Mouse (Mus musculus) left cerebral cortex, adult 6 months (tissue): Measurements from ENCODE around the gene Hs3st1. TPM values are rescaled to one million over a fixed set of nuclear protein-coding genes. Genes with fewer than 3 reads are reported as not detected.

Experiments used
- long read RNA-seq, 2 experiments: library from polyadenylated mRNA; unstranded; transcript quantifications; one replicate each; pipeline ENCODE4 v2.0.0; 2019 to 2020
- polyA plus RNA-seq: library from polyadenylated mRNA; unstranded; fragments of <200 nt; fragmentation: Nextera tagmentation; gene quantifications from 2 replicates; pipeline ENCODE4 v1.2.3, GENCODE M21; 2021

Gene Hs3st1
- 27.3 and 30.7 TPM in 2 replicates for polyA plus RNA-seq
- long read RNA-seq, experiment 1, transcript Hs3st1-201 (2 exons, 1,684 nt) = major isoform, 50 of 62 reads
- long read RNA-seq, experiment 1, partial matches to known transcripts = 2 of 62 reads
- long read RNA-seq, experiment 1, other reads (novel, unspliced or antisense) = 7 of 62 reads
- long read RNA-seq, experiment 2, transcript Hs3st1-201 (2 exons, 1,684 nt) = major isoform, 36 of 44 reads
- long read RNA-seq, experiment 2, partial matches to known transcripts = 0 of 44 reads
- long read RNA-seq, experiment 2, other reads (novel, unspliced or antisense) = 7 of 44 reads

GRCm38 (mm10) chr5:39755375-39755774 lies at the start of gene Hs3st1:
Gene Hs3st1 (minus strand): TSS chr5:39755475.

